Mouse (Mus musculus) inflammation-experienced regulatory T-cells, adult 16 weeks (primary cell): Measurements from ENCODE around the gene H2al1e. TPM values are rescaled to one million over a fixed set of nuclear protein-coding genes. Genes with fewer than 3 reads are reported as not detected.

Experiments used
- polyA plus RNA-seq: library from polyadenylated mRNA; unstranded; fragments of 100-300 nt; shearing (Covaris generic); gene quantifications from one replicate; pipeline ENCODE4 v1.2.1, GENCODE M21; 2017

H2al1e gene
- polyA plus RNA-seq = not detected

DNA sequence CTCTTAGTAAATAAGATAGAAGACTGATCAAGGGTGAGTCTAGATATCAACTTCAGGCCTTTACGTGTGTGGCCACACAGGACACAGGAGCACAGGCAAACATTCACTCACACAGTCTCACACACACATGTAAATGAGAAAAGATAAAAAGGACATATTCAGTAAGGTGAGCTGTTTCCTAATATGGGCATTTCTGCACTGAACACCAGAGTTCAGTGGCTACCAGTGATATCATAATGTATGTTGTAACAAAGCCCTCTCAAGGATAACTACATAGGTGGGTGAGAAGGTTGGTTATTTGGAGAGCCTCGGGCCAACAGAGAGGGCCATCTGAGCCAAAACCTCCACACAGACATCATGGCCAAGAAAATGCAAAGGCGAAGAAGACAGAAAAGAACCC lies at the start of gene H2al1e:
Gene H2al1e, plus strand, starts transcription at position 301 of the 400 bp plus-strand sequence.

DNA sequence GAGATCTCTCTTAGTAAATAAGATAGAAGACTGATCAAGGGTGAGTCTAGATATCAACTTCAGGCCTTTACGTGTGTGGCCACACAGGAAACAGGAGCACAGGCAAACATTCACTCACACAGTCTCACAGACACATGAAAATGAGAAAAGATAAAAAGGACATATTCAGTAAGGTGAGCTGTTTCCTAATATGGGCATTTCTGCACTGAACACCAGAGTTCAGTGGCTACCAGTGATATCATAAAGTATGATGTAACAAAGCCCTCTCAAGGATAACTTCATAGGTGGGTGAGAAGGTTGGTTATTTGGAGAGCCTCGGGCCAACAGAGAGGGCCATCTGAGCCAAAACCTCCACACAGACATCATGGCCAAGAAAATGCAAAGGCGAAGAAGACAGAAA lies 12.8 kb upstream of the H2al1e start, which contains the start of gene H2al1a:
Gene H2al1a, plus strand, starts transcription at position 301 of the 400 bp plus-strand sequence.

DNA sequence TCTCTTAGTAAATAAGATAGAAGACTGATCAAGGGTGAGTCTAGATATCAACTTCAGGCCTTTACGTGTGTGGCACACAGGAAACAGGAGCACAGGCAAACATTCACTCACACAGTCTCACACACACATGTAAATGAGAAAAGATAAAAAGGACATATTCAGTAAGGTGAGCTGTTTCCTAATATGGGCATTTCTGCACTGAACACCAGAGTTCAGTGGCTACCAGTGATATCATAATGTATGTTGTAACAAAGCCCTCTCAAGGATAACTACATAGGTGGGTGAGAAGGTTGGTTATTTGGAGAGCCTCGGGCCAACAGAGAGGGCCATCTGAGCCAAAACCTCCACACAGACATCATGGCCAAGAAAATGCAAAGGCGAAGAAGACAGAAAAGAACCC lies 9.6 kb upstream of the H2al1e start, which contains the start of gene H2al1b:
Gene H2al1b, plus strand, starts transcription at position 301 of the 400 bp plus-strand sequence.

DNA sequence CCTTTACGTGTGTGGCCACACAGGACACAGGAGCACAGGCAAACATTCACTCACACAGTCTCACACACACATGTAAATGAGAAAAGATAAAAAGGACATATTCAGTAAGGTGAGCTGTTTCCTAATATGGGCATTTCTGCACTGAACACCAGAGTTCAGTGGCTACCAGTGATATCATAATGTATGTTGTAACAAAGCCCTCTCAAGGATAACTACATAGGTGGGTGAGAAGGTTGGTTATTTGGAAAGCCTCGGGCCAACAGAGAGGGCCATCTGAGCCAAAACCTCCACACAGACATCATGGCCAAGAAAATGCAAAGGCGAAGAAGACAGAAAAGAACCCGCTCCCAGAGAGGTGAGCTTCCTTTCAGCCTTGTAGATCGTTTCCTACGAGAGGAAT lies 6.4 kb upstream of the H2al1e start, which contains the start of gene H2al1c:
Gene H2al1c, plus strand, starts transcription at position 301 of the 400 bp plus-strand sequence.

DNA sequence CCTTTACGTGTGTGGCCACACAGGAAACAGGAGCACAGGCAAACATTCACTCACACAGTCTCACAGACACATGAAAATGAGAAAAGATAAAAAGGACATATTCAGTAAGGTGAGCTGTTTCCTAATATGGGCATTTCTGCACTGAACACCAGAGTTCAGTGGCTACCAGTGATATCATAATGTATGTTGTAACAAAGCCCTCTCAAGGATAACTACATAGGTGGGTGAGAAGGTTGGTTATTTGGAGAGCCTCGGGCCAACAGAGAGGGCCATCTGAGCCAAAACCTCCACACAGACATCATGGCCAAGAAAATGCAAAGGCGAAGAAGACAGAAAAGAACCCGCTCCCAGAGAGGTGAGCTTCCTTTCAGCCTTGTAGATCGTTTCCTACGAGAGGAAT lies 3.2 kb upstream of the H2al1e start, which contains the start of gene H2al1d:
Gene H2al1d, plus strand, starts transcription at position 301 of the 400 bp plus-strand sequence.

DNA sequence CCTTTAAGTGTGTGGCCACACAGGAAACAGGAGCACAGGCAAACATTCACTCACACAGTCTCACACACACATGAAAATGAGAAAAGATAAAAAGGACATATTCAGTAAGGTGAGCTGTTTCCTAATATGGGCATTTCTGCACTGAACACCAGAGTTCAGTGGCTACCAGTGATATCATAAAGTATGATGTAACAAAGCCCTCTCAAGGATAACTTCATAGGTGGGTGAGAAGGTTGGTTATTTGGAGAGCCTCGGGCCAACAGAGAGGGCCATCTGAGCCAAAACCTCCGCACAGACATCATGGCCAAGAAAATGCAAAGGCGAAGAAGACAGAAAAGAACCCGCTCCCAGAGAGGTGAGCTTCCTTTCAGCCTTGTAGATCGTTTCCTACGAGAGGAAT lies 3.1 kb downstream of the H2al1e start, which contains the start of gene H2al1f:
Gene H2al1f, plus strand, starts transcription at position 301 of the 400 bp plus-strand sequence.

DNA sequence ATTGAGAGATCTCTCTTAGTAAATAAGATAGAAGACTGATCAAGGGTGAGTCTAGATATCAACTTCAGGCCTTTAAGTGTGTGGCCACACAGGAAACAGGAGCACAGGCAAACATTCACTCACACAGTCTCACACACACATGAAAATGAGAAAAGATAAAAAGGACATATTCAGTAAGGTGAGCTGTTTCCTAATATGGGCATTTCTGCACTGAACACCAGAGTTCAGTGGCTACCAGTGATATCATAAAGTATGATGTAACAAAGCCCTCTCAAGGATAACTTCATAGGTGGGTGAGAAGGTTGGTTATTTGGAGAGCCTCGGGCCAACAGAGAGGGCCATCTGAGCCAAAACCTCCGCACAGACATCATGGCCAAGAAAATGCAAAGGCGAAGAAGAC lies 6.2 kb downstream of the H2al1e start, which contains the start of gene H2al1g:
Gene H2al1g, plus strand, starts transcription at position 301 of the 400 bp plus-strand sequence.

DNA sequence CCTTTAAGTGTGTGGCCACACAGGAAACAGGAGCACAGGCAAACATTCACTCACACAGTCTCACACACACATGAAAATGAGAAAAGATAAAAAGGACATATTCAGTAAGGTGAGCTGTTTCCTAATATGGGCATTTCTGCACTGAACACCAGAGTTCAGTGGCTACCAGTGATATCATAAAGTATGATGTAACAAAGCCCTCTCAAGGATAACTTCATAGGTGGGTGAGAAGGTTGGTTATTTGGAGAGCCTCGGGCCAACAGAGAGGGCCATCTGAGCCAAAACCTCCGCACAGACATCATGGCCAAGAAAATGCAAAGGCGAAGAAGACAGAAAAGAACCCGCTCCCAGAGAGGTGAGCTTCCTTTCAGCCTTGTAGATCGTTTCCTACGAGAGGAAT lies 9.5 kb downstream of the H2al1e start, which contains the start of gene H2al1h:
Gene H2al1h, plus strand, starts transcription at position 301 of the 400 bp plus-strand sequence.

DNA sequence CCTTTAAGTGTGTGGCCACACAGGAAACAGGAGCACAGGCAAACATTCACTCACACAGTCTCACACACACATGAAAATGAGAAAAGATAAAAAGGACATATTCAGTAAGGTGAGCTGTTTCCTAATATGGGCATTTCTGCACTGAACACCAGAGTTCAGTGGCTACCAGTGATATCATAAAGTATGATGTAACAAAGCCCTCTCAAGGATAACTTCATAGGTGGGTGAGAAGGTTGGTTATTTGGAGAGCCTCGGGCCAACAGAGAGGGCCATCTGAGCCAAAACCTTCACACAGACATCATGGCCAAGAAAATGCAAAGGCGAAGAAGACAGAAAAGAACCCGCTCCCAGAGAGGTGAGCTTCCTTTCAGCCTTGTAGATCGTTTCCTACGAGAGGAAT lies 12.6 kb downstream of the H2al1e start, which contains the start of gene H2al1i:
Gene H2al1i, plus strand, starts transcription at position 301 of the 400 bp plus-strand sequence.

DNA sequence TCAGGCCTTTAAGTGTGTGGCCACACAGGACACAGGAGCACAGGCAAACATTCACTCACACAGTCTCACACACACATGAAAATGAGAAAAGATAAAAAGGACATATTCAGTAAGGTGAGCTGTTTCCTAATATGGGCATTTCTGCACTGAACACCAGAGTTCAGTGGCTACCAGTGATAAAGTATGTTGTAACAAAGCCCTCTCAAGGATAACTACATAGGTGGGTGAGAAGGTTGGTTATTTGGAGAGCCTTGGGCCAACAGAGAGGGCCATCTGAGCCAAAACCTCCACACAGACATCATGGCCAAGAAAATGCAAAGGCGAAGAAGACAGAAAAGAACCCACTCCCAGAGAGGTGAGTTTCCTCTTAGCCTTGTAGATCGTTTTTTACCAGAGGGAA lies 15.8 kb downstream of the H2al1e start, which contains the start of gene H2al1j:
Gene H2al1j, plus strand, starts transcription at position 301 of the 400 bp plus-strand sequence.

Other genes starting within 250 kb of the H2al1e start
- gene H2al1a, start 12.7 kb upstream of the H2al1e start, polyA plus RNA-seq = not detected
- not detected for gene H2al1b, start 9.5 kb upstream of the H2al1e start, polyA plus RNA-seq
- gene H2al1c, start 6.3 kb upstream of the H2al1e start, polyA plus RNA-seq = not detected
- not detected for gene H2al1d, start 3.1 kb upstream of the H2al1e start, polyA plus RNA-seq
- not detected for gene H2al1f, start 3.2 kb downstream of the H2al1e start, polyA plus RNA-seq
- not detected for gene H2al1g, start 6.3 kb downstream of the H2al1e start, polyA plus RNA-seq
- not detected for gene H2al1h, start 9.6 kb downstream of the H2al1e start, polyA plus RNA-seq
- not detected for gene H2al1i, start 12.7 kb downstream of the H2al1e start, polyA plus RNA-seq
- gene H2al1j, start 15.9 kb downstream of the H2al1e start, polyA plus RNA-seq = not detected